In the genomic region with DNA sequence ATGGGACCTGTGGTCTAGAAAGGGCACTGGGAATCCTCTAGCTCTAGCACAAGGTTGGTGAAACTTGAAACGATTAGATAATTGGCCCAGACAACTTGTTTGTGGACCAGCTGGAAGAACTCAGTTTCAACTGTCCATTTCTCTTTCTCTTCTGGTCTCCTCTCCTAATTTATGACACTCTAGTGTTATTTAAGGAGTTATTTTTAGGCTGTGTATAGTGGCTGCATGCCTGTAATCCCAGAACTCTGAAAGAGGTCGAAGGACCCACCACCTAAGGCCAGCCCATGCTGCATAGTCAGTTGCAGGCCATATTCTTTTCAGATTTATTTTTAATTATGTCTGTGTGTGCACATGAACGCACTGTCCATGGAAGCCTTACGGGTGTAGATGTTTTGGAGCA, we compare ENCODE assay signal across 8 mouse cellular contexts. TPM values are rescaled to one million over a fixed set of nuclear protein-coding genes. Genes with fewer than 3 reads are reported as not detected.
DNase-seq lines count a peak whose midpoint lies in the region; ATAC-seq lines count a peak whose summit lies in the region.

No protein-coding gene starts in this region.

- H3K4me3 ChIP-seq in lung, embryonic 15.5 days, result peak overlapping the region; percentile 79
- H3K4me3 ChIP-seq in liver, embryonic 12.5 days, result peak overlapping the region; percentile 95
- H3K4me3 ChIP-seq in stomach, embryonic 15.5 days (replicated peaks), result peak overlapping the region; percentile 96; the same call in 1 of the 2 replicates

- H3K4me1 ChIP-seq in lung, embryonic 15.5 days, result peaks cover 17% of the 10 kb centered on the region
- H3K4me1 ChIP-seq in liver, embryonic 12.5 days, result peaks cover 40% of the 10 kb centered on the region
- H3K4me1 ChIP-seq in stomach, embryonic 15.5 days, result peaks cover 6% of the 10 kb centered on the region

- H3K27me3 ChIP-seq in lung, embryonic 15.5 days, result no peaks in the 10 kb centered on the region
- no peaks in the 10 kb centered on the region for H3K27me3 ChIP-seq in liver, embryonic 12.5 days (replicated peaks)
- no peaks in the 10 kb centered on the region for H3K27me3 ChIP-seq in stomach, embryonic 15.5 days (replicated peaks)

- no peaks in the 10 kb centered on the region for H3K9me3 ChIP-seq in lung, embryonic 15.5 days
- H3K9me3 ChIP-seq in liver, embryonic 12.5 days (replicated peaks), result no peaks in the 10 kb centered on the region
- H3K9me3 ChIP-seq in stomach, embryonic 15.5 days, result no peaks in the 10 kb centered on the region

- peaks cover 8% of the 10 kb centered on the region; the same call in 1 of the 2 replicates for H3K36me3 ChIP-seq in lung, embryonic 15.5 days
- H3K36me3 ChIP-seq in liver, embryonic 12.5 days, result peaks cover 30% of the 10 kb centered on the region
- peaks cover 5% of the 10 kb centered on the region for H3K36me3 ChIP-seq in stomach, embryonic 15.5 days

- DNase-seq in lung, postnatal 14 days, result no peak
- peak; percentile 17 to 20 for DNase-seq in heart, postnatal 10 days
- no peak for DNase-seq in embryo, embryonic 10 days (ENCODE audit: low spot score)

- peak overlapping the region; percentile 100; the same call in 1 of the 2 replicates for H3K9ac ChIP-seq in lung, embryonic 15.5 days
- peak overlapping the region; percentile 99 for H3K9ac ChIP-seq in liver, embryonic 12.5 days
- H3K9ac ChIP-seq in stomach, embryonic 15.5 days, result no peak overlapping the region

- no peak for ATAC-seq in lung, embryonic 15.5 days (ENCODE audit: borderline replicate concordance, extremely low read depth, low FRiP score, low TSS enrichment)
- no peak for ATAC-seq in liver, embryonic 12.5 days
- no peak for ATAC-seq in stomach, embryonic 15.5 days (ENCODE audit: insufficient read depth, low FRiP score, low read depth)
- ATAC-seq in monocyte, adult 5-6 weeks (replicated peaks; ENCODE audit: insufficient number of reproducible peaks, low FRiP score, low TSS enrichment, poor library complexity, severe bottlenecking), result no peak
- no peak for ATAC-seq in inflammation-experienced regulatory T-cells, adult 6 months

- intact Hi-C loops in heart, postnatal 10 days (cut with DNase I), result loop anchor here (2.0 kb wide), 1 partner anchor 53 kb away; a partner anchor contains a TSS

- WGBS in lung, embryonic 15.5 days, result 52% methylated on average over 4 of the region's 4 CpGs
- WGBS in liver, embryonic 12.5 days (ENCODE audit: insufficient replicate concordance), result 82% methylated on average over 4 of the region's 4 CpGs
- WGBS in stomach, embryonic 15.5 days, result 58% methylated on average over 4 of the region's 4 CpGs

- peak overlapping the region; percentile 21; the same call in 1 of the 2 replicates for H3K27ac ChIP-seq in lung, embryonic 15.5 days
- peak overlapping the region; percentile 96 for H3K27ac ChIP-seq in liver, embryonic 12.5 days
- H3K27ac ChIP-seq in stomach, embryonic 15.5 days, result peak overlapping the region; percentile 98; the same call in 1 of the 2 replicates

- H3K4me2 ChIP-seq in lung, embryonic 15.5 days, result peak overlapping the region; percentile 84
- peak overlapping the region; percentile 79 for H3K4me2 ChIP-seq in liver, embryonic 12.5 days
- H3K4me2 ChIP-seq in stomach, embryonic 15.5 days, result peak overlapping the region; percentile 72

RNA-seq across cellular contexts. Expression of a gene that starts 0.9 kb away (rescaled TPM):
- 18.7 and 18.9 TPM in 2 replicates for polyA plus RNA-seq in lung, embryonic 15.5 days (2015; fragmentation: Nextera tagmentation; extraction: Ambion mirVana)
- total RNA-seq in heart, postnatal 10 days (2021), result 10 to 100 TPM; 47.9 to 50.7 TPM
- 15.9 and 16.0 TPM in 2 replicates for polyA plus RNA-seq in liver, embryonic 12.5 days (2016; fragmentation: Nextera tagmentation; extraction: Ambion mirVana)
- polyA plus RNA-seq in stomach, embryonic 15.5 days (2015; fragmentation: Nextera tagmentation; extraction: Ambion mirVana), result 15.1 and 17.4 TPM in 2 replicates
- 121 to 139 TPM (median 122 TPM) in 3 replicates for total RNA-seq in monocyte, adult 5-6 weeks (2017)
- polyA plus RNA-seq in inflammation-experienced regulatory T-cells, adult 6 months (2017; shearing (Covaris generic)), result 10 to 100 TPM; 18.1 to 28.7 (median 20.4) TPM

RNA-seq across cellular contexts. Expression of a gene that starts 32.8 kb away (rescaled TPM):
- not detected in 2 replicates for polyA plus RNA-seq in lung, embryonic 15.5 days (2015; fragmentation: Nextera tagmentation; extraction: Ambion mirVana)
- not detected for total RNA-seq in heart, postnatal 10 days (2021)
- not detected in 2 replicates for polyA plus RNA-seq in liver, embryonic 12.5 days (2016; fragmentation: Nextera tagmentation; extraction: Ambion mirVana)
- polyA plus RNA-seq in stomach, embryonic 15.5 days (2015; fragmentation: Nextera tagmentation; extraction: Ambion mirVana), result not detected in 2 replicates
- not detected in 3 replicates for total RNA-seq in monocyte, adult 5-6 weeks (2017)
- polyA plus RNA-seq in inflammation-experienced regulatory T-cells, adult 6 months (2017; shearing (Covaris generic)), result not detected

RNA-seq across cellular contexts. Expression of a gene that starts 53.3 kb away (rescaled TPM):
- 35.5 and 44.0 TPM in 2 replicates for polyA plus RNA-seq in lung, embryonic 15.5 days (2015; fragmentation: Nextera tagmentation; extraction: Ambion mirVana)
- total RNA-seq in heart, postnatal 10 days (2021), result 10 to 100 TPM; 13.6 to 14.3 TPM
- 34.3 and 35.1 TPM in 2 replicates for polyA plus RNA-seq in liver, embryonic 12.5 days (2016; fragmentation: Nextera tagmentation; extraction: Ambion mirVana)
- polyA plus RNA-seq in stomach, embryonic 15.5 days (2015; fragmentation: Nextera tagmentation; extraction: Ambion mirVana), result 36.1 and 40.1 TPM in 2 replicates
- total RNA-seq in monocyte, adult 5-6 weeks (2017), result 10.0 to 17.4 TPM (median 12.2 TPM) in 3 replicates
- 10 to 100 TPM; 12.5 to 21.4 (median 20.0) TPM for polyA plus RNA-seq in inflammation-experienced regulatory T-cells, adult 6 months (2017; shearing (Covaris generic))

Comparison
In these comparisons a context has a peak if more than half of its experiments do, and no peak if none do; other contexts are left out.
1. H3K27ac ChIP-seq: peak in every context shown above with its lines; median percentile 98 in stomach, embryonic 15.5 days; 96 in liver, embryonic 12.5 days; 21 in lung, embryonic 15.5 days.
2. DNase-seq: peak in heart, postnatal 10 days (2 of 2); none in lung, postnatal 14 days (single experiment) and embryo, embryonic 10 days (single experiment).
3. Peak in every context shown above with its lines, with median percentiles within 50 percentile points of each other: H3K4me2 ChIP-seq and H3K4me3 ChIP-seq.